8 mouse cellular contexts compared by ENCODE assay signal in genomic region chr11:114875301-114875801, GRCm38 (mm10). TPM values are rescaled to one million over a fixed set of nuclear protein-coding genes. Genes with fewer than 3 reads are reported as not detected.
DNase-seq lines count a peak whose midpoint lies in the region; ATAC-seq and TF ChIP-seq lines count a peak whose summit lies in the region.
"Had no signal": no experiment of that assay in that cellular context is flagged by ENCODE, and none has a peak within 500 bp of the region (broad histone marks: within the 10 kb centered on the region; RNA-seq: fewer than 3 reads in every experiment).

No protein-coding gene starts in this region.

- TF ChIP-seq CTCF in lung, adult 2 months (IDR thresholded peaks at IDR 0.05; ENCODE audit: insufficient read depth, low read length) = no peak

- no peak overlapping the region for H3K9ac ChIP-seq in liver, embryonic 13.5 days
- H3K9ac ChIP-seq in liver, embryonic 11.5 days (ENCODE audit: low read depth, low read length) = no peak overlapping the region
- no peak overlapping the region for H3K9ac ChIP-seq in kidney, embryonic 15.5 days
- H3K9ac ChIP-seq: heart, embryonic 12.5 days had no signal

- 0 out of 2 replicates have a peak, but pooled peaks have one; percentile 25 for ATAC-seq in liver, embryonic 13.5 days (ENCODE audit: low read depth)
- no peak for ATAC-seq in liver, embryonic 11.5 days (replicated peaks; ENCODE audit: low FRiP score)
- ATAC-seq in kidney, embryonic 15.5 days (replicated peaks; ENCODE audit: low FRiP score) = peak; percentile 61

- DNase-seq in liver, embryonic 13.5 days = no peak
- DNase-seq in liver, embryonic 11.5 days (ENCODE audit: low spot score) = no peak
- peak; percentile 50 to 63 for DNase-seq in cerebellum, postnatal 25 days
- peak; percentile 26 for DNase-seq in splenic B cell, adult 2 months (ENCODE audit: low read depth, low spot score)
- DNase-seq in lung, adult 2 months = no peak
- no peak for DNase-seq in thymus, postnatal 36 days

- peaks cover 10% of the 10 kb centered on the region; the same call in 1 of the 2 replicates for H3K36me3 ChIP-seq in liver, embryonic 13.5 days
- H3K36me3 ChIP-seq in liver, embryonic 11.5 days (ENCODE audit: control insufficient read depth, insufficient read depth, low read length) = peaks cover 3% of the 10 kb centered on the region; the same call in 1 of the 2 replicates
- peaks cover 17% of the 10 kb centered on the region for H3K36me3 ChIP-seq in kidney, embryonic 15.5 days
- H3K36me3 ChIP-seq in splenic B cell, adult 2 months (ENCODE audit: control insufficient read depth, insufficient read depth, low read length, poor library complexity, severe bottlenecking) = no peaks in the 10 kb centered on the region

- 52% methylated on average over 9 of the region's 9 CpGs for WGBS in liver, embryonic 13.5 days (ENCODE audit: insufficient replicate concordance)
- 41% methylated on average over 9 of the region's 9 CpGs for WGBS in liver, embryonic 11.5 days
- 2% methylated on average over 9 of the region's 9 CpGs for WGBS in kidney, embryonic 15.5 days
- WGBS in lung, adult 2 months = 37% methylated on average over 9 of the region's 9 CpGs

- H3K9me3 ChIP-seq in liver, embryonic 13.5 days (replicated peaks) = no peaks in the 10 kb centered on the region
- H3K9me3 ChIP-seq in liver, embryonic 11.5 days (ENCODE audit: control insufficient read depth, low read length) = no peaks in the 10 kb centered on the region
- no peaks in the 10 kb centered on the region for H3K9me3 ChIP-seq in kidney, embryonic 15.5 days (replicated peaks)
- H3K9me3 ChIP-seq: heart, embryonic 12.5 days had no signal

- no peak for TF ChIP-seq POLR2A in lung, adult 2 months (IDR thresholded peaks at IDR 0.05; ENCODE audit: borderline replicate concordance, extremely low read depth, low read depth, low read length)

- H3K27ac ChIP-seq in liver, embryonic 13.5 days = no peak overlapping the region
- H3K27ac ChIP-seq in liver, embryonic 11.5 days (ENCODE audit: low read depth, low read length) = no peak overlapping the region
- peak overlapping the region; percentile 82 for H3K27ac ChIP-seq in kidney, embryonic 15.5 days

- H3K27me3 ChIP-seq in liver, embryonic 13.5 days = no peaks in the 10 kb centered on the region
- no peaks in the 10 kb centered on the region for H3K27me3 ChIP-seq in liver, embryonic 11.5 days (replicated peaks; ENCODE audit: control insufficient read depth, insufficient read depth, low read length)
- H3K27me3 ChIP-seq in kidney, embryonic 15.5 days = no peaks in the 10 kb centered on the region
- H3K27me3 ChIP-seq in splenic B cell, adult 2 months (ENCODE audit: control insufficient read depth, insufficient read depth, low read length, poor library complexity, severe bottlenecking) = no peaks in the 10 kb centered on the region
- H3K27me3 ChIP-seq: heart, embryonic 12.5 days had no signal

- no peak overlapping the region for H3K4me2 ChIP-seq in liver, embryonic 13.5 days
- H3K4me2 ChIP-seq in liver, embryonic 11.5 days = no peak overlapping the region
- H3K4me2 ChIP-seq in kidney, embryonic 15.5 days = peak overlapping the region; percentile 20; the same call in 1 of the 2 replicates
- H3K4me2 ChIP-seq: heart, embryonic 12.5 days had no signal

- no peak overlapping the region for H3K4me3 ChIP-seq in liver, embryonic 13.5 days (replicated peaks)
- H3K4me3 ChIP-seq in liver, embryonic 11.5 days (ENCODE audit: low read depth, low read length) = no peak overlapping the region
- H3K4me3 ChIP-seq in kidney, embryonic 15.5 days (replicated peaks) = no peak overlapping the region
- H3K4me3 ChIP-seq in lung, adult 2 months (replicated peaks; ENCODE audit: extremely low read depth, low read depth, low read length) = no peak overlapping the region
- H3K4me3 ChIP-seq: heart, embryonic 12.5 days had no signal

- peaks cover 43% of the 10 kb centered on the region for H3K4me1 ChIP-seq in liver, embryonic 13.5 days (replicated peaks)
- H3K4me1 ChIP-seq in liver, embryonic 11.5 days (replicated peaks; ENCODE audit: control insufficient read depth, insufficient read depth, low read length) = peaks cover 20% of the 10 kb centered on the region
- H3K4me1 ChIP-seq in kidney, embryonic 15.5 days = peaks cover 61% of the 10 kb centered on the region
- 0 out of 2 replicates have a peak, but pooled peaks cover 2% of the 10 kb centered on the region for H3K4me1 ChIP-seq in lung, adult 2 months (ENCODE audit: control insufficient read depth, insufficient read depth, low read length)

RNA-seq across cellular contexts. Expression of gene Cd300a, which starts 14.5 kb away (rescaled TPM):
- 4.0 and 5.5 TPM in 2 replicates for polyA plus RNA-seq in liver, embryonic 13.5 days (2015; fragmentation: Nextera tagmentation; extraction: Ambion mirVana)
- polyA plus RNA-seq in liver, embryonic 11.5 days (2014; fragmentation: Nextera tagmentation; extraction: Ambion mirVana) = 4.1 and 5.4 TPM in 2 replicates
- 1.7 and 1.8 TPM in 2 replicates for polyA plus RNA-seq in kidney, embryonic 15.5 days (2015; fragmentation: Nextera tagmentation; extraction: Ambion mirVana)
- polyA plus RNA-seq in lung, adult 2 months (2012; rRNA removed) = 2.5 and 5.0 TPM in 2 replicates

RNA-seq across cellular contexts. Expression of gene Gprc5c, which starts 24.4 kb away (rescaled TPM):
- 11.3 and 12.8 TPM in 2 replicates for polyA plus RNA-seq in liver, embryonic 13.5 days (2015; fragmentation: Nextera tagmentation; extraction: Ambion mirVana)
- 20.2 and 21.6 TPM in 2 replicates for polyA plus RNA-seq in liver, embryonic 11.5 days (2014; fragmentation: Nextera tagmentation; extraction: Ambion mirVana)
- 119 TPM in 2 replicates for polyA plus RNA-seq in kidney, embryonic 15.5 days (2015; fragmentation: Nextera tagmentation; extraction: Ambion mirVana)
- 14.3 and 18.2 TPM in 2 replicates for polyA plus RNA-seq in lung, adult 2 months (2012; rRNA removed)

RNA-seq across cellular contexts. Expression of gene Cd300lb, which starts 58.8 kb away (rescaled TPM):
- polyA plus RNA-seq in liver, embryonic 13.5 days (2015; fragmentation: Nextera tagmentation; extraction: Ambion mirVana) = 0.50 and 0.72 TPM in 2 replicates
- polyA plus RNA-seq in liver, embryonic 11.5 days (2014; fragmentation: Nextera tagmentation; extraction: Ambion mirVana) = 0.49 and 0.55 TPM in 2 replicates
- 0.25 and 0.31 TPM in 2 replicates for polyA plus RNA-seq in kidney, embryonic 15.5 days (2015; fragmentation: Nextera tagmentation; extraction: Ambion mirVana)
- polyA plus RNA-seq in lung, adult 2 months (2012; rRNA removed) = 2.4 and 5.4 TPM in 2 replicates

Comparison
In these comparisons a context has a peak if more than half of its experiments do, and no peak if none do; other contexts are left out.
1. DNase-seq: peak in cerebellum, postnatal 25 days (2 of 2) and splenic B cell, adult 2 months (single experiment); none in liver, embryonic 13.5 days (single experiment), liver, embryonic 11.5 days (single experiment), lung, adult 2 months (single experiment) and thymus, postnatal 36 days (0 of 2).